Mouse (Mus musculus) limb, embryonic 15.5 days (tissue): ENCODE data around the gene Popdc2. TPM values are rescaled to one million over a fixed set of nuclear protein-coding genes. Genes with fewer than 3 reads are reported as not detected.
A peak's percentile ranks its signal among the peaks of the same experiment; 100 is the strongest.

Experiments
- ATAC-seq: fragments of 200-750 bp; cut with Nextera tagmentation; 2 replicates; pipeline ENCODE4 v1.8.0; 2017; ENCODE audit warnings: low read depth, moderate TSS enrichment; ENCODE audit not compliant: insufficient number of reproducible peaks, low FRiP score, low TSS enrichment
- H3K27ac ChIP-seq: fragments of 300-500 bp; sonication (generic); 2 replicates; pipeline ENCODE4 v1.5.1; 2015; ENCODE audit warnings: moderate library complexity, mild to moderate bottlenecking, inconsistent platforms
- H3K27me3 ChIP-seq: fragments of 300-500 bp; sonication (generic); 2 replicates; pipeline ENCODE4 v1.6.1; 2015; ENCODE audit warnings: inconsistent platforms
- H3K36me3 ChIP-seq: fragments of 300-500 bp; sonication (generic); 2 replicates; pipeline ENCODE4 v1.6.1; 2015; ENCODE audit warnings: inconsistent platforms
- H3K4me1 ChIP-seq: fragments of 300-500 bp; sonication (generic); 2 replicates; pipeline ENCODE4 v1.6.1; 2015; ENCODE audit warnings: inconsistent platforms
- H3K4me2 ChIP-seq: fragments of 300-500 bp; sonication (generic); 2 replicates; pipeline ENCODE4 v1.6.1; 2015; ENCODE audit warnings: mild to moderate bottlenecking, inconsistent platforms
- H3K4me3 ChIP-seq: fragments of 300-500 bp; sonication (generic); 2 replicates; pipeline ENCODE4 v1.5.1; 2015; ENCODE audit warnings: mild to moderate bottlenecking, inconsistent platforms
- H3K9ac ChIP-seq: fragments of 300-500 bp; sonication (generic); 2 replicates; pipeline ENCODE4 v1.6.1; 2015; ENCODE audit warnings: inconsistent platforms
- H3K9me3 ChIP-seq: fragments of 300-500 bp; sonication (generic); 2 replicates; pipeline ENCODE4 v1.6.1; 2016; ENCODE audit warnings: inconsistent platforms
- WGBS: fragments of 180-500 bp; shearing (Covaris S2); methylation state at CpG from one replicate; pipeline ENCODE4 v1.1.7; 2015; 5-methylcytosine and 5-hydroxymethylcytosine counted together
- polyA plus RNA-seq: library from polyadenylated mRNA; unstranded; fragments of >200 nt; fragmentation: Nextera tagmentation; extraction: Ambion mirVana; gene quantifications from 2 replicates; pipeline ENCODE4 v1.2.1, GENCODE M21; 2015

Gene Popdc2
- polyA plus RNA-seq, 1 experiment from 2014 or later, result 3.2 TPM

- H3K9me3 ChIP-seq, result no peaks in the 10 kb centered on the region
- ATAC-seq, result no peak
- 63% methylated on average over 6 of the region's 6 CpGs for WGBS
- no peaks in the 10 kb centered on the region for H3K36me3 ChIP-seq
- no peaks in the 10 kb centered on the region for H3K27me3 ChIP-seq
- peaks cover 19% of the 10 kb centered on the region for H3K4me1 ChIP-seq
- no peak overlapping the region for H3K4me3 ChIP-seq
- H3K4me2 ChIP-seq, result no peak overlapping the region
- no peak overlapping the region for H3K27ac ChIP-seq
- no peak overlapping the region for H3K9ac ChIP-seq
Observed at GRCm38 (mm10) chr16:38395060-38395730, 33.2 kb downstream of the Popdc2 start.

DNA sequence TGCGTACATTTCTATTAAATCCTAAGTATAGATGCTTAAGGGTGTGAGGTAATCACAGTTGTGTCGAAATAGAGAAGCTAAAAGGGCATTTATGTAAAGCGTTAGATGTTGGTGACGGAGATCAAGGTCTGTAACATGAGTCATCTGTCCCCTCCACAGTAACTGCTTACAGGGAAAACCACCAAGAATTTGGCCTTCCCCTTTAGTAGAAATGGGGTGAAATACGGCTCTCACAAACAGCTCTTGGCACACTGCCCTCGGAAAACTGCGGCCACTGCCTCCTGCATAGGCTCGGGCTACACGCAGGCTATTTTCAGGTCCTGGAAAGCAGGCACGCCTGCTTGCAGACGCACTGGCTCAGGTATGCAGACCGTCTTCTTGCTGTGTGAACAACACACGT lies 34.1 kb downstream of the Popdc2 start:
- Histone ChIP-seq H3K4me3 (no peak overlapping the region), H3K4me1 (peaks cover 22% of the 10 kb centered on the region), H3K36me3 (no peaks in the 10 kb centered on the region), H3K27me3 (no peaks in the 10 kb centered on the region), H3K9ac (no peak overlapping the region), H3K9me3 (no peaks in the 10 kb centered on the region), H3K27ac (peak overlapping the region; percentile 64; the same call in 1 of the 2 replicates), H3K4me2 (peak overlapping the region; percentile 27; the same call in 1 of the 2 replicates)
- 0 out of 2 replicates have a peak, but pooled peaks have one; percentile 20 for ATAC-seq
- WGBS, result 14% methylated on average over 13 of the region's 13 CpGs

DNA sequence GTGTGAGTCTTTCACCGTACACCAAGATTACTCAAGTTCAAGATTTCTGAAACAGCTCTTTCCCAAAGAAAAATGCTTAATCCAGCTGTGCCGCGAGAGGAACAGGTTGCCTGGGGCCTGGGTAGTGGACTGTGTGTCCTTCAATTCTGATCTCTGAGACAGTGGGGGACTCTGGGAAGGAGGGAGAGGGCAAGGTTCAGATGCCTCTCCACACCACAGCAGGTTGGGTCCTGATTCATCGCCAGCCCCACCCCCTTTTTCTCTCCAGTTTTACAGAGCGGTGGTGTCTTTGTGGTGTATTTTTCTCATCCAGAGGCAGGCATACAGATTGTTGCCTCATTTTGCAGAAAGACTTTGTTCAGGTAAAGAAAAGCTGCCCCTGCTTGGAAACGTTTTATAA lies 36.3 kb downstream of the Popdc2 start:
- 92% methylated on average over 6 of the region's 6 CpGs for WGBS
- no peak for ATAC-seq
- H3K4me1 ChIP-seq, result peaks cover 22% of the 10 kb centered on the region
- no peak overlapping the region for H3K9ac ChIP-seq
- H3K4me2 ChIP-seq, result no peak overlapping the region
- no peaks in the 10 kb centered on the region for H3K27me3 ChIP-seq
- H3K36me3 ChIP-seq, result no peaks in the 10 kb centered on the region
- no peak overlapping the region for H3K4me3 ChIP-seq
- H3K9me3 ChIP-seq, result no peaks in the 10 kb centered on the region
- no peak overlapping the region for H3K27ac ChIP-seq

DNA sequence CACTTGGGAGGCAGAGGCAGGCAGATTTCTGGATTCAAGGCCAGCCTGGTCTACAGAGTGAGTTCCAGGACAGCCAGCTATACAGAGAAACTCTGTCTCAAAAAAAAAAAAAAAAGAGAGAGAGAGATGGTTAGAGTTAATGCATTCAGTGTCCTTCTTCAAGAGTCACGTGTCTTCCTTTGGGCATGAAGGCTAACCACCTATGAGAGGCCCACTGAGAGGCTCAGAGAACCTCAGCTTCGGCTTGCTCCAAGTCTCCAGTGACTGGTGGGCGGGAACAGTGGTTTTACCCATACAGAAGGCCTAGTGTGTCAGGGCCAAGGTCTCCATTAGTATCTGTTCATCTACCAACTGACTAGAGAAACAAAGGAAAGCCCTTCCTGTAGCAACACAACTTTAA lies 37.1 kb downstream of the Popdc2 start:
- H3K9ac ChIP-seq, result no peak overlapping the region
- H3K4me1 ChIP-seq, result peaks cover 22% of the 10 kb centered on the region
- H3K9me3 ChIP-seq, result no peaks in the 10 kb centered on the region
- no peak overlapping the region for H3K4me3 ChIP-seq
- no peaks in the 10 kb centered on the region for H3K36me3 ChIP-seq
- no peaks in the 10 kb centered on the region for H3K27me3 ChIP-seq
- 67% methylated on average over 3 of the region's 3 CpGs for WGBS
- no peak for ATAC-seq
- H3K27ac ChIP-seq, result peak overlapping the region; percentile 5; the same call in 1 of the 2 replicates
- H3K4me2 ChIP-seq, result no peak overlapping the region

DNA sequence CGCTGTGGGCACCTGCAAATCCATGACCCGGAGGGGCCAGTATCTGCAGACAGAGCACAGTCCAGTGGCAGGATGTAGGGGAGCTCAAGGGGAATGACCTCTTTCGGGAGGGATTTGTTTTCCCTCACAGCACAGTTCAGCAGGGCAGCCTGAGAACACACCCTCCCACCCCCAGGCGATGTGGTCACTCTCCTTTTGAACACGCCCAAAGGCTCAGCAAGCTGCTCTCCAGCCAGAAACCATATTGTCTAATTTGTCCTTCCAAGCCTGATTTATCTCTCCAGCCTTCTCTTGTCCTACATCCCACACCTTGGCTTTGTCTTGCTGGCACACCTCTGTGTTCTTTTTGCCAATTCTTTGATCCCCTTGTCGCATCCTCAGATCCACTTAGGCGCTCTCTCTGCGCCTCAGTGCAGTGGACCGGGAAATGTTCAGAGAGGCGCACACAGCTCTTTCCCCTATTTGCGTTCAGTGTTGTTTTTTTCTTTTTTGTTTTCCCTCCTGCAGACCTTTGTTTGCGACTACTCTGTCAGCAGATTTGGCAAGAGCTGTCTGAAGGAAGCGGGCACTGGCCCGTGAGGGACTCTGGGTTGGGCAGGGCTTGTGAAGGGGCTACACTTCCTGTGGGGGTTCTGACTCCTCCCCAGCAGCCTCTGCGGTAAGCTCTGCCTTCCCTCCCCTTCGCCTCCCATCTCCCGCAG lies 37.7 kb downstream of the Popdc2 start:
- H3K4me1 ChIP-seq, result peaks cover 22% of the 10 kb centered on the region
- H3K27me3 ChIP-seq, result no peaks in the 10 kb centered on the region
- H3K9ac ChIP-seq, result no peak overlapping the region; the same call in 1 of the 2 replicates
- peak; percentile 65; the same call in 1 of the 2 replicates for ATAC-seq
- WGBS, result 22% methylated on average over 17 of the region's 17 CpGs
- H3K36me3 ChIP-seq, result no peaks in the 10 kb centered on the region
- H3K4me3 ChIP-seq, result peak overlapping the region; percentile 19
- H3K9me3 ChIP-seq, result no peaks in the 10 kb centered on the region
- peak overlapping the region; percentile 39 for H3K4me2 ChIP-seq
- peak overlapping the region; percentile 5 for H3K27ac ChIP-seq

DNA sequence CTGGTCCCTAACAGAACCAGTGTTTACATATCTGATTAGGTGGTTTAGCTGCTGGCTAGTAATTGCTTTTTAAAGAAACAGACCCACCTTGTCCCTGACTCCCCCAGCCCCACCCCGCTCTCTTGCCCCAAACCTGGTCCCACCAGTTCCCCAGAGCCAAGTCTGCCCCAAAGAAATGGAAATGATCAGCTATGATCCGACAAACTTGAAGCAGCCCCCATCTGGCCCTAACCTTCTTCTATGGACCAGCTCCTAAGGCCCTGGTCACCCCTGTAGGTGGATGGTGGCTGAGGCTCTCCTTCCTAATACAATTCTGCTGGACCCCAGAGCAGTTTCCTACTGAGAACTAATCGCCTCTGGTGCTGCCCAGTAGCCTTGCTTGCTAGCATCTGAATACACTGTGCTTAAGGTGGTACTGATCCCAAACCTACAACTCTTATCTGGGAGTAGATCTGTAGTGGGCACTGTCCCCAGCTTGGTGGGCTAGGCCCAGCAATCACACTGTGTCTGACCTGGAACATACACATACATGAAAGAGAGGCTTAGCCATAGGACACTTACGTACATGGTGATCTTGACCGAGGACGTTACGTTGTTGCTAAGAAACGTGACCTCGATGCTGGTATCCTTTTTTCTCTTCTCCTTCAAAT lies 38.4 kb downstream of the Popdc2 start:
- Histone ChIP-seq H3K36me3 (no peaks in the 10 kb centered on the region), H3K4me3 (peak overlapping the region; percentile 19), H3K9me3 (no peaks in the 10 kb centered on the region), H3K27me3 (no peaks in the 10 kb centered on the region), H3K4me1 (peaks cover 22% of the 10 kb centered on the region), H3K4me2 (peak overlapping the region; percentile 39), H3K27ac (peak overlapping the region; percentile 5), H3K9ac (no peak overlapping the region)
- no peak for ATAC-seq
- WGBS, result 78% methylated on average over 9 of the region's 9 CpGs

- Histone ChIP-seq H3K4me3 (no peak overlapping the region), H3K36me3 (no peaks in the 10 kb centered on the region), H3K9me3 (no peaks in the 10 kb centered on the region), H3K27ac (no peak overlapping the region), H3K27me3 (no peaks in the 10 kb centered on the region), H3K4me1 (peaks cover 18% of the 10 kb centered on the region), H3K4me2 (no peak overlapping the region), H3K9ac (no peak overlapping the region)
- ATAC-seq, result no peak
- WGBS, result 88% methylated on average over 6 of the region's 6 CpGs
Observed at GRCm38 (mm10) chr16:38401468-38401867, 39.5 kb downstream of the Popdc2 start.

DNA sequence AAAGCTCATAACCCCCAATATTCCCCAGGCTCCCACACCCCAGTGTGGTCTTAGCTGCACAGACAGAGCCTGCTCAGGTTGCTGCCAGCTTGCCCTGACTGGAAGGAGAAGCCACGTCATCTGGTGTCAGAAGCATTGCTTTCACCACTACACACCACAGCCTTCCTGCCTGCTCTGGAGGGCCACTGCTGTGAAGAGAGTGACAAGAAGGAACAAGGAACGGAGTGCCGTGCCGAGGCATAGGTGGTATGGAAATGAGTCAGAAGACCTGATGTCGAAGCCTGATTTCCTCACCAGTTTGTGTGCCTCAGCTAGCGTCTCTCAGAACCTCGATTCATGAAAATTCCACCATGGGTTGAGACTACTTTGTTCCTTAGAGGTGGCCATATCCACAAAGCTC lies 41.6 kb downstream of the Popdc2 start:
- Histone ChIP-seq H3K27ac (no peak overlapping the region), H3K36me3 (no peaks in the 10 kb centered on the region), H3K4me3 (no peak overlapping the region), H3K9me3 (no peaks in the 10 kb centered on the region), H3K4me1 (peaks cover 14% of the 10 kb centered on the region), H3K4me2 (no peak overlapping the region), H3K9ac (no peak overlapping the region), H3K27me3 (no peaks in the 10 kb centered on the region)
- ATAC-seq, result no peak
- WGBS, result 82% methylated on average over 7 of the region's 7 CpGs

DNA sequence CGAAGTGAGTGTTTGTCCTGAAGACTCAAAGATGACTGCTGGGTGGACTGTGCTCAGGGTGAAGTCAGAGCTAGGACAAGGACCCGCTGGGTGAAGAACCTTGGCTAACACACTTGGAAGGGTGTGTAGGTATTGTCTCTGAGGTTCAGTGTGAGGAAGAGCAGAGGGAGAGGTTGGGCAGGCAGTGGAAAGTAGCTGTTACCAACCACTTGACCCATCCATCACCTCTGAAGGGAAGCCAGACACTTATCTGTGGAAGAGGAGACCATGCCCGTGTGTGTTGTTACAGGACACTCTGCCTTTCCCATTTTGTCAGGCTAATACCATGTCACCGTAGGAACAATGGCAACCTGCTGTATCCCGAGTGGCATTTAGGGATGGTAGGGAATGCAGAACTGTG lies 44.3 kb downstream of the Popdc2 start:
- no peaks in the 10 kb centered on the region for H3K36me3 ChIP-seq
- no peak overlapping the region for H3K27ac ChIP-seq
- no peaks in the 10 kb centered on the region for H3K4me1 ChIP-seq
- no peaks in the 10 kb centered on the region for H3K27me3 ChIP-seq
- 77% methylated on average over 5 of the region's 5 CpGs for WGBS
- H3K9me3 ChIP-seq, result no peaks in the 10 kb centered on the region
- H3K4me3 ChIP-seq, result no peak overlapping the region
- no peak overlapping the region for H3K4me2 ChIP-seq
- no peak for ATAC-seq
- no peak overlapping the region for H3K9ac ChIP-seq

- H3K27ac ChIP-seq, result no peak overlapping the region
- H3K9ac ChIP-seq, result no peak overlapping the region
- no peak overlapping the region for H3K4me3 ChIP-seq
- no peaks in the 10 kb centered on the region for H3K4me1 ChIP-seq
- no peaks in the 10 kb centered on the region for H3K27me3 ChIP-seq
- ATAC-seq, result no peak
- WGBS, result 79% methylated on average over 6 of the region's 6 CpGs
- H3K36me3 ChIP-seq, result no peaks in the 10 kb centered on the region
- H3K9me3 ChIP-seq, result no peaks in the 10 kb centered on the region
- H3K4me2 ChIP-seq, result no peak overlapping the region
Observed at GRCm38 (mm10) chr16:38406708-38407107, 44.7 kb downstream of the Popdc2 start.

DNA sequence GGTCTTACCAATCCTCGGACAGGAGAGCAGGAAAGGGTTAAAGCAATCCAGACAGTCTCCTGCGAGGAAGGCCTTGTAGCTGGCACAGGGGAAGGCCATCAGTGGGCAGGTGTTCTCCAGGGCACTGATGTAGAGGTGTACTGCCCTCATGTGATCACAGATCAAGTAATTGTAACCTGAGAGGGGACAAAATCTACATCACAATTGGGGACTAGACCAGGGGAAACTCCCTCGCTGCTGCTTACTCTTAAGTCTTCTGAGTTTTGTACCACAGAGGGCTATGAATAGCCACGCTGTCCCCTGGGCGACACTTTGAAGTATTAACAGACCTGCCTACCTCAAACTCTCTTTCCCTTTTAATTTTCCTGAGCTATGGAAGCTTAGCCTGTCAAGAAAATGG lies 45.6 kb downstream of the Popdc2 start:
- H3K27me3 ChIP-seq, result no peaks in the 10 kb centered on the region
- no peaks in the 10 kb centered on the region for H3K9me3 ChIP-seq
- no peak overlapping the region for H3K4me3 ChIP-seq
- no peaks in the 10 kb centered on the region for H3K4me1 ChIP-seq
- no peak overlapping the region for H3K4me2 ChIP-seq
- no peak for ATAC-seq
- H3K27ac ChIP-seq, result no peak overlapping the region
- H3K36me3 ChIP-seq, result no peaks in the 10 kb centered on the region
- WGBS, result 37% methylated on average over 5 of the region's 5 CpGs
- no peak overlapping the region for H3K9ac ChIP-seq

GRCm38 (mm10) chr16:38408416-38408815 lies 46.4 kb downstream of the Popdc2 start:
- no peak overlapping the region for H3K9ac ChIP-seq
- no peak for ATAC-seq
- no peak overlapping the region for H3K4me2 ChIP-seq
- no peaks in the 10 kb centered on the region for H3K4me1 ChIP-seq
- H3K9me3 ChIP-seq, result no peaks in the 10 kb centered on the region
- H3K4me3 ChIP-seq, result no peak overlapping the region
- no peaks in the 10 kb centered on the region for H3K36me3 ChIP-seq
- H3K27ac ChIP-seq, result no peak overlapping the region
- no peaks in the 10 kb centered on the region for H3K27me3 ChIP-seq
- 94% methylated on average over 8 of the region's 8 CpGs for WGBS
